Mouse (Mus musculus): Measurements from ENCODE around the gene Sncg. TPM values are rescaled to one million over a fixed set of nuclear protein-coding genes. Genes with fewer than 3 reads are reported as not detected.

Gene Sncg
- polyA plus RNA-seq, 1 experiment from 2014 or later: 29.0 TPM

DNA sequence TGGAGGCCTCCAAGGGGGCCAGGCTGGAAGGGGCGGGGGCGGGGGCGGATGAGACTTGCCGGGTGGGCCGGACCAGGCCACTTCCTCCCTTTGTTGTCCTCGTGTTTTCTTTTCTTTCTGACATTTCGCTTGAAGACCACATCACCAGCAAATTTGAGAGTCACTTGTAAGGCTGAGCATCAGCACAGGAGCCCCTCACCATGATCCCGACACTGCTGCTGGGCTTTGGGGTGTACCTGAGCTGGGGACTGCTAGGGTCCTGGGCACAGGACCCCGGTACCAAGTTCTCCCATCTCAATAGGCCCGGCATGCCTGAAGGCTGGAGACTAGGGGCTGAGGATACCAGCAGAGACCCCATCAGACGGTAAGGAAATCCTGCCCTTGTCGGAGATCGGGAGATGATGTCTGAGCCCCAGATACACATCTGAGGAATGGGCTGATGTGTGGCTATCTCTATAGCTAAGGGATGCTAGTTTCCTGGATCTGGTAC, 871 bp upstream of the Sncg start, which contains the start of gene Mmrn2:
Gene Mmrn2 (plus strand): TSS at position 51 of the 490 bp plus-strand sequence.
- no peak for ATAC-seq (ENCODE audit: low FRiP score, low TSS enrichment)
- no peaks in the 10 kb centered on the region for H3K27me3 ChIP-seq (ENCODE audit: control insufficient read depth, insufficient read depth, low read length)
- 0 out of 2 replicates have a peak within 1 kb of the TSS, but pooled peaks have one; percentile 2 for H3K4me3 ChIP-seq (ENCODE audit: low read depth, low read length)
- no peaks in the 10 kb centered on the region for H3K9me3 ChIP-seq (ENCODE audit: control insufficient read depth, low read length)
- no peaks in the 10 kb centered on the region for H3K36me3 ChIP-seq (ENCODE audit: control insufficient read depth, insufficient read depth, low read length)
- no peak for DNase-seq (ENCODE audit: low spot score)
- no peaks in the 10 kb centered on the region for H3K4me1 ChIP-seq (replicated peaks; ENCODE audit: control insufficient read depth, insufficient read depth)
- no peak within 1 kb of the TSS for H3K27ac ChIP-seq (replicated peaks)
- no peak within 1 kb of the TSS for H3K9ac ChIP-seq (ENCODE audit: low read length)
- WGBS: 74% methylated on average over 13 of the region's 13 CpGs
- 0 out of 2 replicates have a peak within 1 kb of the TSS, but pooled peaks have one; percentile 8 for H3K4me2 ChIP-seq (replicated peaks; ENCODE audit: low read depth)
- no peak for TF ChIP-seq EP300 (optimal IDR thresholded peaks at IDR 0.05)
- TF ChIP-seq CTCF (IDR thresholded peaks at IDR 0.05; ENCODE audit: low read depth): no peak

DNA sequence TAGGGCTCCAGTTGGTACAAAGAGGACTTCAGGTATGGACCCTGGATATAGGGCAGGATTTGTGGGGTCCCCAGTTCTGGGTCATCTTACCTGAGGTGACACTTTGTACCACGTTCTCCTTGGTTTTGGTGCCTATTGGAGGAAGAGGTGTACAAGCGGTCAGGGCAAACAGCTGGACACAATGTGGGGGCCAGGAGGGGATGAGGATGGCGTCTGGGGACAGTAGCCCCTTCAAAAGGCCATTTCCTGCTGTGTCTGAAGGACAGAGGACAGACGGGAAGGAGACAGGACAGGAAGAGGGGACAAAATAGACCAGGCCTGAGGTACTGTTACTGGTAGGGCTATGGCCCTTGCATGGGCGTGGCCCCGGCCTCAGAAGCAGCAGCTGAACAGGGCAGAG, 1.0 kb downstream of the Sncg start:
- WGBS: 77% methylated on average over 6 of the region's 6 CpGs
- TF ChIP-seq CTCF (IDR thresholded peaks at IDR 0.05; ENCODE audit: low read depth): no peak
- TF ChIP-seq EP300 (optimal IDR thresholded peaks at IDR 0.05): no peak
- ATAC-seq (ENCODE audit: low FRiP score, low TSS enrichment): no peak

DNA sequence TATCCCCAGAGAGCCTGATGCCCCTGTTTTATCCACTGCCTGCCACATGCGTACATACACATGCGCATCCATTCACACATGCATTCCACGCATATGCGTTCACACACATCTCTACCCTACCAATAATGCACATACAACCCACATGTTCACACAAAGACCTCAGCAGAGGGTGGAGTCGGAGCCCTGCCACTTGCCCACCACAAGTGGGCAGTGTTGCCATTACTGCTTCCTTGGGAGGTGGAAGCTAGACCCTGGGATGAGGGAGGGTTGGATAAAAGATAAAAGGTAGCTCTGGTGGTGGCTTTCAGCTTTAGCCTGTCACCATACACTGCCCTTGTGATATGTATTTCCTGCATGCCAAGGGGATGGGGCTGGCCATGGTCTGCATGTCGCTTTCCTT, 1.9 kb downstream of the Sncg start:
- Histone ChIP-seq H3K4me1 (replicated peaks; ENCODE audit: control insufficient read depth, insufficient read depth) (no peaks in the 10 kb centered on the region), H3K9me3 (ENCODE audit: control insufficient read depth, low read length) (no peaks in the 10 kb centered on the region), H3K27ac (replicated peaks) (no peak overlapping the region), H3K36me3 (ENCODE audit: control insufficient read depth, insufficient read depth, low read length) (no peaks in the 10 kb centered on the region), H3K4me3 (ENCODE audit: low read depth, low read length) (no peak overlapping the region), H3K9ac (ENCODE audit: low read length) (no peak overlapping the region), H3K27me3 (ENCODE audit: control insufficient read depth, insufficient read depth, low read length) (no peaks in the 10 kb centered on the region), H3K4me2 (replicated peaks; ENCODE audit: low read depth) (no peak overlapping the region)
- WGBS: 86% methylated on average over 6 of the region's 6 CpGs
- DNase-seq (ENCODE audit: low spot score) (no peak), ATAC-seq (ENCODE audit: low FRiP score, low TSS enrichment) (no peak; the same call in 1 of the 2 replicates)
- peak; percentile 86 for TF ChIP-seq CTCF (IDR thresholded peaks at IDR 0.05; ENCODE audit: low read depth)
- no peak for TF ChIP-seq EP300 (optimal IDR thresholded peaks at IDR 0.05)

More for the DNA sequence above, 1.0 kb downstream of the Sncg start:
- DNase-seq (ENCODE audit: low spot score): no peak
- Histone ChIP-seq H3K4me1 (replicated peaks; ENCODE audit: control insufficient read depth, insufficient read depth) (no peaks in the 10 kb centered on the region), H3K4me2 (replicated peaks; ENCODE audit: low read depth) (no peak overlapping the region), H3K27ac (replicated peaks) (no peak overlapping the region), H3K9ac (ENCODE audit: low read length) (no peak overlapping the region), H3K9me3 (ENCODE audit: control insufficient read depth, low read length) (no peaks in the 10 kb centered on the region), H3K27me3 (ENCODE audit: control insufficient read depth, insufficient read depth, low read length) (no peaks in the 10 kb centered on the region), H3K4me3 (ENCODE audit: low read depth, low read length) (no peak overlapping the region), H3K36me3 (ENCODE audit: control insufficient read depth, insufficient read depth, low read length) (no peaks in the 10 kb centered on the region)

DNA sequence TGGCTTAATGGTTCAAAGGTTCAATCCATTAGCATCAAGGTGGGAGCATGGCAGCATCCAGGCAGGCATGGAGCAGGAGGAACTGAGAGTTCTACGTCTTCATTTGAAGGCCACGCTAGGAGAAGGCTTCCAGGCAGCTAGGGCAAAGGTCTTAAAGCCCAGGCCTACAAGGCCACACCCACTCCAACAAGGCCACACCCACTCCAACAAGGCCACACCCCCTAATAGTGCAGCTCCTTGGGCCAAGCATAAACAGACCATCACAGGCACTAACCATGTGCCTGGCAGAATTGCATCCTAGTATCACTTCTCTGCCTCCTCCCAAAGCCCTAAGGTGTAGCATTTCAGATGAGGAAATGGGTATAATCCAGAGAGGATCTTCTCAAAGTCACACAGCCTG, 2.8 kb downstream of the Sncg start:
- Histone ChIP-seq H3K4me3 (ENCODE audit: low read depth, low read length) (no peak overlapping the region), H3K27me3 (ENCODE audit: control insufficient read depth, insufficient read depth, low read length) (no peaks in the 10 kb centered on the region), H3K9ac (ENCODE audit: low read length) (no peak overlapping the region), H3K4me2 (replicated peaks; ENCODE audit: low read depth) (no peak overlapping the region), H3K36me3 (ENCODE audit: control insufficient read depth, insufficient read depth, low read length) (no peaks in the 10 kb centered on the region), H3K4me1 (replicated peaks; ENCODE audit: control insufficient read depth, insufficient read depth) (no peaks in the 10 kb centered on the region), H3K27ac (replicated peaks) (no peak overlapping the region), H3K9me3 (ENCODE audit: control insufficient read depth, low read length) (no peaks in the 10 kb centered on the region)
- 77% methylated on average over 2 of the region's 2 CpGs for WGBS
- TF ChIP-seq CTCF (IDR thresholded peaks at IDR 0.05; ENCODE audit: low read depth) (no peak), EP300 (optimal IDR thresholded peaks at IDR 0.05) (no peak)
- no peak for DNase-seq (ENCODE audit: low spot score)
- ATAC-seq (ENCODE audit: low FRiP score, low TSS enrichment): no peak

DNA sequence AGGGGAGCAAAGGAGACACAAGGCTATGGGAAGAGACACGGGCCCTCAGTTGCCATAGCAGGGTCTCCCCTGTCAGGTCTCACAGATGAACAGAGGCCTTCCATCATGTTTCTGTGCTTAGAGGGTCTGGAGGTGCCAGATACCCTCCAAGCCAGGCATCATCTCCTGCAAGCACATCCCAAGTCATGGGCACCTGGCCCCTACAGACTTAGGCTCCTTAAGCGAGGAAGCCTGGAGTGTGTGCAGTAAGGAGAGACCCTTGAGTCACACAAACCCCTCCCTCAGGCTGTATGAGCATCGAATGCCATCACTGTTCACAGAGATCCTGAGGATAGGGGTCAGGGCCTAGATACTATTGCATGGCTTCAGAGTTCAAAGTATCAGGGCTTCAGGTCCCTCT, 3.7 kb downstream of the Sncg start:
- Histone ChIP-seq H3K27ac (replicated peaks) (no peak overlapping the region), H3K9me3 (ENCODE audit: control insufficient read depth, low read length) (no peaks in the 10 kb centered on the region), H3K27me3 (ENCODE audit: control insufficient read depth, insufficient read depth, low read length) (no peaks in the 10 kb centered on the region), H3K4me3 (ENCODE audit: low read depth, low read length) (no peak overlapping the region), H3K36me3 (ENCODE audit: control insufficient read depth, insufficient read depth, low read length) (no peaks in the 10 kb centered on the region), H3K4me2 (replicated peaks; ENCODE audit: low read depth) (no peak overlapping the region), H3K9ac (ENCODE audit: low read length) (no peak overlapping the region), H3K4me1 (replicated peaks; ENCODE audit: control insufficient read depth, insufficient read depth) (no peaks in the 10 kb centered on the region)
- 77% methylated on average over 3 of the region's 3 CpGs for WGBS
- TF ChIP-seq CTCF (IDR thresholded peaks at IDR 0.05; ENCODE audit: low read depth) (no peak), EP300 (optimal IDR thresholded peaks at IDR 0.05) (no peak)
- no peak for ATAC-seq (ENCODE audit: low FRiP score, low TSS enrichment)
- DNase-seq (ENCODE audit: low spot score): no peak

GRCm38 (mm10) chr14:34370203-34370602, 4.4 kb downstream of the Sncg start:
- TF ChIP-seq CTCF (IDR thresholded peaks at IDR 0.05; ENCODE audit: low read depth) (peak; percentile 45), EP300 (optimal IDR thresholded peaks at IDR 0.05) (no peak)
- WGBS: 73% methylated on average over 3 of the region's 3 CpGs
- no peak overlapping the region for H3K4me2 ChIP-seq (replicated peaks; ENCODE audit: low read depth)
- DNase-seq (ENCODE audit: low spot score): no peak
- H3K9me3 ChIP-seq (ENCODE audit: control insufficient read depth, low read length): no peaks in the 10 kb centered on the region
- no peak overlapping the region for H3K4me3 ChIP-seq (ENCODE audit: low read depth, low read length)
- H3K27me3 ChIP-seq (ENCODE audit: control insufficient read depth, insufficient read depth, low read length): no peaks in the 10 kb centered on the region
- H3K4me1 ChIP-seq (replicated peaks; ENCODE audit: control insufficient read depth, insufficient read depth): no peaks in the 10 kb centered on the region
- no peak overlapping the region for H3K9ac ChIP-seq (ENCODE audit: low read length)
- ATAC-seq (ENCODE audit: low FRiP score, low TSS enrichment): no peak
- H3K27ac ChIP-seq (replicated peaks): no peak overlapping the region
- H3K36me3 ChIP-seq (ENCODE audit: control insufficient read depth, insufficient read depth, low read length): no peaks in the 10 kb centered on the region

Data from stomach, postnatal 0 days (tissue).